Mouse (Mus musculus): ENCODE data around the gene Osbpl8. TPM values are rescaled to one million over a fixed set of nuclear protein-coding genes. Genes with fewer than 3 reads are reported as not detected.

Osbpl8 gene
- polyA plus RNA-seq, 1 experiment from 2014 or later = 10.5 TPM

GRCm38 (mm10) chr10:111156394-111157190 lies 8.0 kb upstream of the Osbpl8 start:
- no peak overlapping the region for H3K4me2 ChIP-seq
- 0 out of 2 replicates have a peak, but pooled peaks have one; percentile 14 for ATAC-seq (ENCODE audit: borderline replicate concordance, extremely low read depth, low FRiP score, low TSS enrichment)
- 74% methylated on average over 29 of the region's 29 CpGs for WGBS
- H3K4me1 ChIP-seq = no peaks in the 10 kb centered on the region
- H3K4me3 ChIP-seq = no peak overlapping the region
- H3K27me3 ChIP-seq = no peaks in the 10 kb centered on the region
- H3K27ac ChIP-seq = no peak overlapping the region
- no peak overlapping the region for H3K9ac ChIP-seq
- H3K36me3 ChIP-seq = no peaks in the 10 kb centered on the region
- H3K9me3 ChIP-seq = no peaks in the 10 kb centered on the region

- H3K4me3 ChIP-seq = no peak overlapping the region
- H3K4me1 ChIP-seq = no peaks in the 10 kb centered on the region
- no peaks in the 10 kb centered on the region for H3K9me3 ChIP-seq
- 80% methylated on average over 7 of the region's 7 CpGs for WGBS
- ATAC-seq (ENCODE audit: borderline replicate concordance, extremely low read depth, low FRiP score, low TSS enrichment) = no peak
- H3K27me3 ChIP-seq = no peaks in the 10 kb centered on the region
- H3K36me3 ChIP-seq = no peaks in the 10 kb centered on the region
- no peak overlapping the region for H3K9ac ChIP-seq
- no peak overlapping the region for H3K4me2 ChIP-seq
- no peak overlapping the region for H3K27ac ChIP-seq
These were observed 7.3 kb upstream of the Osbpl8 start for GRCm38 (mm10) chr10:111157241-111157659.

GRCm38 (mm10) chr10:111159789-111160522 lies 4.6 kb upstream of the Osbpl8 start:
- Histone ChIP-seq H3K9ac (no peak overlapping the region), H3K4me3 (no peak overlapping the region), H3K4me1 (0 out of 2 replicates have a peak, but pooled peaks cover 5% of the 10 kb centered on the region), H3K27ac (no peak overlapping the region), H3K36me3 (no peaks in the 10 kb centered on the region), H3K9me3 (no peaks in the 10 kb centered on the region), H3K4me2 (no peak overlapping the region), H3K27me3 (no peaks in the 10 kb centered on the region)
- no peak for ATAC-seq (ENCODE audit: borderline replicate concordance, extremely low read depth, low FRiP score, low TSS enrichment)
- 72% methylated on average over 5 of the region's 5 CpGs for WGBS

- Histone ChIP-seq H3K9ac (no peak overlapping the region), H3K36me3 (no peaks in the 10 kb centered on the region), H3K4me1 (0 out of 2 replicates have a peak, but pooled peaks cover 5% of the 10 kb centered on the region), H3K27ac (no peak overlapping the region), H3K27me3 (no peaks in the 10 kb centered on the region), H3K4me3 (no peak overlapping the region), H3K9me3 (no peaks in the 10 kb centered on the region), H3K4me2 (no peak overlapping the region)
- no peak for ATAC-seq (ENCODE audit: borderline replicate concordance, extremely low read depth, low FRiP score, low TSS enrichment)
- 92% methylated on average over 3 of the region's 3 CpGs for WGBS
These were observed 4.0 kb upstream of the Osbpl8 start for GRCm38 (mm10) chr10:111160540-111160939.

GRCm38 (mm10) chr10:111161373-111161772 lies 3.2 kb upstream of the Osbpl8 start:
- Histone ChIP-seq H3K4me1 (peaks cover 11% of the 10 kb centered on the region), H3K4me2 (no peak overlapping the region), H3K4me3 (no peak overlapping the region), H3K27me3 (no peaks in the 10 kb centered on the region), H3K36me3 (no peaks in the 10 kb centered on the region), H3K9ac (no peak overlapping the region), H3K9me3 (no peaks in the 10 kb centered on the region), H3K27ac (no peak overlapping the region)
- no peak for ATAC-seq (ENCODE audit: borderline replicate concordance, extremely low read depth, low FRiP score, low TSS enrichment)
- WGBS = 79% methylated on average over 6 of the region's 6 CpGs

GRCm38 (mm10) chr10:111163025-111163424 lies 1.5 kb upstream of the Osbpl8 start:
- no peaks in the 10 kb centered on the region for H3K36me3 ChIP-seq
- peak overlapping the region; percentile 90; the same call in 1 of the 2 replicates for H3K27ac ChIP-seq
- H3K9ac ChIP-seq = no peak overlapping the region
- no peak overlapping the region for H3K4me3 ChIP-seq
- peaks cover 14% of the 10 kb centered on the region for H3K4me1 ChIP-seq
- no peak overlapping the region for H3K4me2 ChIP-seq
- WGBS = 59% methylated on average over 3 of the region's 3 CpGs
- no peaks in the 10 kb centered on the region for H3K9me3 ChIP-seq
- ATAC-seq (ENCODE audit: borderline replicate concordance, extremely low read depth, low FRiP score, low TSS enrichment) = no peak
- no peaks in the 10 kb centered on the region for H3K27me3 ChIP-seq

- H3K4me1 ChIP-seq = peaks cover 14% of the 10 kb centered on the region
- 28% methylated on average over 9 of the region's 9 CpGs for WGBS
- H3K4me2 ChIP-seq = peak overlapping the region; percentile 75
- peak overlapping the region; percentile 90 for H3K27ac ChIP-seq
- H3K9ac ChIP-seq = peak overlapping the region; percentile 38; the same call in 1 of the 2 replicates
- ATAC-seq (ENCODE audit: borderline replicate concordance, extremely low read depth, low FRiP score, low TSS enrichment) = no peak
- H3K27me3 ChIP-seq = no peaks in the 10 kb centered on the region
- H3K9me3 ChIP-seq = no peaks in the 10 kb centered on the region
- H3K36me3 ChIP-seq = no peaks in the 10 kb centered on the region
- peak overlapping the region; percentile 87 for H3K4me3 ChIP-seq
These were observed 831 bp upstream of the Osbpl8 start for GRCm38 (mm10) chr10:111163601-111164240.

- H3K27me3 ChIP-seq = no peaks in the 10 kb centered on the region
- peak overlapping the region; percentile 90 for H3K27ac ChIP-seq
- under 1% methylated on average over 52 of the region's 52 CpGs for WGBS
- peak overlapping the region; percentile 71 for H3K9ac ChIP-seq
- peak overlapping the region; percentile 75 for H3K4me2 ChIP-seq
- H3K4me1 ChIP-seq = peaks cover 14% of the 10 kb centered on the region
- peak overlapping the region; percentile 87 for H3K4me3 ChIP-seq
- ATAC-seq (ENCODE audit: borderline replicate concordance, extremely low read depth, low FRiP score, low TSS enrichment) = peak; percentile 15; the same call in 1 of the 2 replicates
- H3K9me3 ChIP-seq = no peaks in the 10 kb centered on the region
- H3K36me3 ChIP-seq = no peaks in the 10 kb centered on the region
These were observed 848 bp downstream of the Osbpl8 start for GRCm38 (mm10) chr10:111165219-111165981.

- ATAC-seq (ENCODE audit: borderline replicate concordance, extremely low read depth, low FRiP score, low TSS enrichment) = no peak
- WGBS = 70% methylated on average over 4 of the region's 4 CpGs
- Histone ChIP-seq H3K9ac (peak overlapping the region; percentile 71), H3K27ac (no peak overlapping the region), H3K9me3 (no peaks in the 10 kb centered on the region), H3K4me1 (peaks cover 14% of the 10 kb centered on the region), H3K4me3 (peak overlapping the region; percentile 87), H3K36me3 (no peaks in the 10 kb centered on the region), H3K27me3 (no peaks in the 10 kb centered on the region), H3K4me2 (peak overlapping the region; percentile 75)
These were observed 1.7 kb downstream of the Osbpl8 start for GRCm38 (mm10) chr10:111166057-111166841.

- Histone ChIP-seq H3K4me1 (peaks cover 14% of the 10 kb centered on the region), H3K9ac (no peak overlapping the region), H3K27ac (no peak overlapping the region), H3K4me3 (no peak overlapping the region), H3K27me3 (no peaks in the 10 kb centered on the region), H3K9me3 (no peaks in the 10 kb centered on the region), H3K4me2 (no peak overlapping the region), H3K36me3 (no peaks in the 10 kb centered on the region)
- 80% methylated on average over 4 of the region's 4 CpGs for WGBS
- no peak for ATAC-seq (ENCODE audit: borderline replicate concordance, extremely low read depth, low FRiP score, low TSS enrichment)
These were observed 2.9 kb downstream of the Osbpl8 start for GRCm38 (mm10) chr10:111167444-111167843.

All from lung, embryonic 15.5 days (tissue).